Mouse (Mus musculus): ENCODE measurements around the gene Nrsn2. TPM values are rescaled to one million over a fixed set of nuclear protein-coding genes. Genes with fewer than 3 reads are reported as not detected.

Gene Nrsn2
- polyA plus RNA-seq, 1 experiment from 2014 or later = 2.3 TPM

DNA sequence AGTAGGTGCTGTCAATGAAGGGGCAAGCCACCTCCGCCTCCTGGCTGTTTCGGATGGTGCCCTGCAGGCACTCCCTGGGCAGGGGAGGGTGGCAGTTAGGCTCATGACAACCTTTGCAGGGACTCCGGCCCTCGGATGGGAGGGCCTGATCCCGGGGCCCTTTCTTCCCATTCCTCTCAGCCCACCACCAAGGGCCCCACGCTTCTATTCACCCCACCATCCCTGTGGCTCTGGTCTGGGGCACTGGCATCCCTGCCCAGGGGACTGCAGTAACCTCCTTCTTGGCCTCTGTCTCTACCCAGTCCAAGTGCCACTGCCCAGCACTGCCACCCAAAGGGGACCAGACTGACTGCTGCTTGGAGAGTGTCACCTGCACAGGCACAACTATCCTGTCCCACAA, 54.2 kb downstream of the Nrsn2 start:
- H3K36me3 ChIP-seq = peaks cover 99% of the 10 kb centered on the region
- no peak overlapping the region for H3K4me2 ChIP-seq
- no peak overlapping the region for H3K27ac ChIP-seq
- ATAC-seq (ENCODE audit: insufficient number of reproducible peaks, insufficient read depth, low FRiP score, low TSS enrichment, low read depth) = no peak
- no peak overlapping the region for H3K9ac ChIP-seq
- 80% methylated on average over 6 of the region's 6 CpGs for WGBS
- no peak overlapping the region for H3K4me3 ChIP-seq
- H3K4me1 ChIP-seq = no peaks in the 10 kb centered on the region
- H3K9me3 ChIP-seq = no peaks in the 10 kb centered on the region
- H3K27me3 ChIP-seq = no peaks in the 10 kb centered on the region

DNA sequence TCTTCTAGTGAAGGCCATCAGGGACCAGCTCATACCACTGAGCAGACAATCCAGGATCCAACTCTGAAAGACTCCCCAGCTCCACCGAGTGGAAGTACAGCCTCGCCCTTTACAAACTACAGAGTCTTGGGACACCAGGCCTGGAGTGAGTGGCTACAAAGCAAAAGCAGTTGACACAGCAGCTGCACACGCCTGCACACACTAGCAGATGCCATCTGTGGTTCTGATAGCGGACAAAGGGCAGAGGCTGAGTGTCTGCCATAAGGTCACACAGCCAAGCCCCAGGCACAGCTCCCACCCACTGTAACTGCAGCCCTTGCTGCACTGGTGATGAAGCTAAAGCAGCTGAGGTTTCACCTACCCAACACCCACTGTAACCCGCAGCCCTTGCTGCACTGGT, 54.9 kb downstream of the Nrsn2 start:
- Histone ChIP-seq H3K36me3 (peaks cover 99% of the 10 kb centered on the region), H3K9ac (no peak overlapping the region), H3K27me3 (no peaks in the 10 kb centered on the region), H3K4me3 (no peak overlapping the region), H3K4me1 (no peaks in the 10 kb centered on the region), H3K27ac (no peak overlapping the region), H3K4me2 (no peak overlapping the region), H3K9me3 (no peaks in the 10 kb centered on the region)
- ATAC-seq (ENCODE audit: insufficient number of reproducible peaks, insufficient read depth, low FRiP score, low TSS enrichment, low read depth) = no peak
- 83% methylated on average over 5 of the region's 5 CpGs for WGBS

Other genes with a start within 250 kb of the Nrsn2 start
- 3.7 and 4.1 TPM in 2 replicates for gene Tcf15, start 233.1 kb downstream of the Nrsn2 start, polyA plus RNA-seq (2015; fragmentation: Nextera tagmentation; extraction: Ambion mirVana)
- gene Csnk2a1, start 149.8 kb downstream of the Nrsn2 start, polyA plus RNA-seq (2015; fragmentation: Nextera tagmentation; extraction: Ambion mirVana) = 102 and 108 TPM in 2 replicates
- gene Tbc1d20, start 82.8 kb downstream of the Nrsn2 start, polyA plus RNA-seq (2015; fragmentation: Nextera tagmentation; extraction: Ambion mirVana) = 45.5 and 45.9 TPM in 2 replicates
- gene Rbck1, start 44.0 kb downstream of the Nrsn2 start, polyA plus RNA-seq (2015; fragmentation: Nextera tagmentation; extraction: Ambion mirVana) = 83.9 and 95.9 TPM in 2 replicates
- gene Trib3, start 32.6 kb downstream of the Nrsn2 start, polyA plus RNA-seq (2015; fragmentation: Nextera tagmentation; extraction: Ambion mirVana) = 2.8 and 2.9 TPM in 2 replicates
- 13.1 and 13.2 TPM in 2 replicates for gene Sox12, start 21.4 kb upstream of the Nrsn2 start, polyA plus RNA-seq (2015; fragmentation: Nextera tagmentation; extraction: Ambion mirVana)
- 44.1 and 47.8 TPM in 2 replicates for gene Zcchc3, start 38.4 kb upstream of the Nrsn2 start, polyA plus RNA-seq (2015; fragmentation: Nextera tagmentation; extraction: Ambion mirVana)
- 0.25 and 0.44 TPM in 2 replicates for gene 6820408C15Rik, start 38.9 kb upstream of the Nrsn2 start, polyA plus RNA-seq (2015; fragmentation: Nextera tagmentation; extraction: Ambion mirVana)
- gene Defb23, start 88.0 kb upstream of the Nrsn2 start, polyA plus RNA-seq (2015; fragmentation: Nextera tagmentation; extraction: Ambion mirVana) = not detected in 2 replicates
- gene Defb20, start 100.4 kb upstream of the Nrsn2 start, polyA plus RNA-seq (2015; fragmentation: Nextera tagmentation; extraction: Ambion mirVana) = not detected in 2 replicates
- gene Defb22, start 113.5 kb upstream of the Nrsn2 start, polyA plus RNA-seq (2015; fragmentation: Nextera tagmentation; extraction: Ambion mirVana) = not detected in 2 replicates
- gene Defb26, start 135.1 kb upstream of the Nrsn2 start, polyA plus RNA-seq (2015; fragmentation: Nextera tagmentation; extraction: Ambion mirVana) = not detected in 2 replicates
- gene Defb28, start 141.6 kb upstream of the Nrsn2 start, polyA plus RNA-seq (2015; fragmentation: Nextera tagmentation; extraction: Ambion mirVana) = not detected in 2 replicates
- not detected in 2 replicates for gene Defb29, start 163.5 kb upstream of the Nrsn2 start, polyA plus RNA-seq (2015; fragmentation: Nextera tagmentation; extraction: Ambion mirVana)
- gene Gm17416, start 192.7 kb upstream of the Nrsn2 start, polyA plus RNA-seq (2015; fragmentation: Nextera tagmentation; extraction: Ambion mirVana) = not detected in 2 replicates
- not detected in 2 replicates for gene Defb21, start 196.1 kb upstream of the Nrsn2 start, polyA plus RNA-seq (2015; fragmentation: Nextera tagmentation; extraction: Ambion mirVana)
- gene Defb19, start 203.7 kb upstream of the Nrsn2 start, polyA plus RNA-seq (2015; fragmentation: Nextera tagmentation; extraction: Ambion mirVana) = not detected in 2 replicates
- not detected in 2 replicates for gene Defb45, start 222.8 kb upstream of the Nrsn2 start, polyA plus RNA-seq (2015; fragmentation: Nextera tagmentation; extraction: Ambion mirVana)
- not detected in 2 replicates for gene Defb36, start 227.7 kb upstream of the Nrsn2 start, polyA plus RNA-seq (2015; fragmentation: Nextera tagmentation; extraction: Ambion mirVana)
- 1.3 TPM in 1 of 2 replicates, not detected in the other for gene Defb25, start 246.4 kb upstream of the Nrsn2 start, polyA plus RNA-seq (2015; fragmentation: Nextera tagmentation; extraction: Ambion mirVana)